ENCODE assay signal across 48 mouse cellular contexts in genomic region chr16:36506827-36507226, GRCm38 (mm10). TPM values are rescaled to one million over a fixed set of nuclear protein-coding genes. Genes with fewer than 3 reads are reported as not detected.
"Had no signal": no experiment of that assay in that cellular context is flagged by ENCODE, and none has a peak within 500 bp of the region (broad histone marks: within the 10 kb centered on the region; RNA-seq: fewer than 3 reads in every experiment).

No protein-coding gene starts in this region.

- H3K4me1 ChIP-seq: heart, embryonic 10.5 days; heart, embryonic 12.5 days; heart, embryonic 13.5 days; heart, embryonic 15.5 days; hindbrain, embryonic 10.5 days; hindbrain, embryonic 12.5 days; hindbrain, embryonic 13.5 days; hindbrain, embryonic 15.5 days; intestine, embryonic 15.5 days; kidney, embryonic 15.5 days had no signal

- H3K27ac ChIP-seq: heart, embryonic 10.5 days; heart, embryonic 13.5 days; heart, embryonic 15.5 days; hindbrain, embryonic 10.5 days; hindbrain, embryonic 12.5 days; hindbrain, embryonic 13.5 days; hindbrain, embryonic 14.5 days; hindbrain, embryonic 15.5 days; hindbrain, postnatal 0 days; intestine, embryonic 15.5 days; kidney, embryonic 15.5 days; kidney, postnatal 0 days; layer of hippocampus, adult 2 months; left cerebral cortex, adult 2 months had no signal

- H3K4me2 ChIP-seq: heart, embryonic 11.5 days; heart, embryonic 12.5 days; heart, embryonic 13.5 days; heart, embryonic 15.5 days; hindbrain, embryonic 12.5 days; hindbrain, embryonic 13.5 days; hindbrain, embryonic 14.5 days; hindbrain, embryonic 15.5 days; intestine, embryonic 15.5 days; kidney, embryonic 15.5 days had no signal

- DNase-seq: heart, postnatal 10 days; heart, postnatal 14 days; heart, postnatal 36 days; heart, postnatal 4 days; kidney, adult 11 months; kidney, adult 18-20 months; kidney, adult 2 months; kidney, adult 8-10 months; kidney, adult 9 months; kidney, postnatal 10 days; kidney, postnatal 14 days; kidney, postnatal 25 days; kidney, postnatal 36 days; kidney, postnatal 4 days; layer of hippocampus, adult 9-11 months; layer of hippocampus, postnatal 36 days had no signal

- H3K9ac ChIP-seq: heart, embryonic 12.5 days; heart, embryonic 13.5 days; heart, embryonic 15.5 days; hindbrain, embryonic 12.5 days; hindbrain, embryonic 13.5 days; hindbrain, embryonic 14.5 days; hindbrain, embryonic 15.5 days; intestine, embryonic 15.5 days; kidney, embryonic 15.5 days had no signal

- H3K36me3 ChIP-seq: heart, embryonic 10.5 days; heart, embryonic 12.5 days; heart, embryonic 13.5 days; heart, embryonic 15.5 days; hindbrain, embryonic 10.5 days; hindbrain, embryonic 12.5 days; hindbrain, embryonic 13.5 days; hindbrain, embryonic 15.5 days; intestine, embryonic 15.5 days; kidney, embryonic 15.5 days had no signal

- H3K27me3 ChIP-seq: heart, embryonic 12.5 days; heart, embryonic 13.5 days; heart, embryonic 15.5 days; hindbrain, embryonic 12.5 days; hindbrain, embryonic 13.5 days; hindbrain, embryonic 15.5 days; intestine, embryonic 15.5 days; kidney, embryonic 15.5 days had no signal

- H3K9me3 ChIP-seq: heart, embryonic 10.5 days; heart, embryonic 13.5 days; heart, embryonic 15.5 days; hindbrain, embryonic 10.5 days; hindbrain, embryonic 12.5 days; hindbrain, embryonic 13.5 days; hindbrain, embryonic 15.5 days; intestine, embryonic 15.5 days; kidney, embryonic 15.5 days had no signal

- H3K4me3 ChIP-seq: heart, embryonic 10.5 days; heart, embryonic 12.5 days; heart, embryonic 13.5 days; heart, embryonic 15.5 days; hindbrain, embryonic 10.5 days; hindbrain, embryonic 12.5 days; hindbrain, embryonic 13.5 days; hindbrain, embryonic 15.5 days; intestine, embryonic 15.5 days; kidney, embryonic 15.5 days; layer of hippocampus, adult 2 months; left cerebral cortex, adult 2 months had no signal

RNA-seq across cellular contexts. Expression of gene Stfa3, which starts 51.6 kb away (rescaled TPM):
- total RNA-seq: heart, postnatal 14 days; heart, postnatal 25 days; heart, postnatal 36 days; hematopoietic stem cell, adult 5-6 weeks; hindbrain, postnatal 0 days; layer of hippocampus, adult 18-20 months; layer of hippocampus, adult 2 months; layer of hippocampus, adult 8-10 months; layer of hippocampus, postnatal 14 days; layer of hippocampus, postnatal 25 days; layer of hippocampus, postnatal 36 days; left cerebral cortex, adult 18-20 months; left cerebral cortex, adult 2 months; left cerebral cortex, adult 8-10 months had no signal
- polyA plus RNA-seq: heart, embryonic 10.5 days; heart, embryonic 11.5 days; heart, embryonic 12.5 days; heart, embryonic 14.5 days; hindbrain, embryonic 10.5 days; hindbrain, embryonic 11.5 days; hindbrain, embryonic 13.5 days; hindbrain, embryonic 14.5 days; hindbrain, postnatal 0 days; inflammation-experienced regulatory T-cells, adult 6 months; intestine, postnatal 0 days; kidney, adult 2 months; kidney, embryonic 14.5 days; large intestine, adult 2 months had no signal

RNA-seq across cellular contexts. Expression of gene Casr, which starts 55.1 kb away (rescaled TPM):
- total RNA-seq: heart, postnatal 14 days; heart, postnatal 25 days; hematopoietic stem cell, adult 5-6 weeks had no signal
- polyA plus RNA-seq: heart, embryonic 14.5 days; heart, embryonic 15.5 days; heart, postnatal 0 days; hindbrain, embryonic 11.5 days; hindbrain, embryonic 13.5 days; inflammation-experienced regulatory T-cells, adult 6 months; intestine, embryonic 16.5 days had no signal
